Mouse (Mus musculus) forebrain, embryonic 15.5 days (tissue): ENCODE measurements around the gene Olfr237-ps1. TPM values are rescaled to one million over a fixed set of nuclear protein-coding genes. Genes with fewer than 3 reads are reported as not detected.

Experiments used
- ATAC-seq: fragments of 200-750 bp; cut with Nextera tagmentation; replicated peaks from 2 replicates; pipeline ENCODE4 v1.8.0; 2017; ENCODE audit warnings: mild to moderate bottlenecking, moderate TSS enrichment, moderate library complexity
- H3K27ac ChIP-seq: fragments of 300-500 bp; sonication (generic); replicated peaks from 2 replicates; pipeline ENCODE4 v1.5.1; 2015; ENCODE audit warnings: mild to moderate bottlenecking, inconsistent platforms
- H3K27me3 ChIP-seq: fragments of 300-500 bp; sonication (generic); 2 replicates; pipeline ENCODE4 v1.6.1; 2015; ENCODE audit warnings: inconsistent platforms
- H3K36me3 ChIP-seq: fragments of 300-500 bp; sonication (generic); 2 replicates; pipeline ENCODE4 v1.6.1; 2015; ENCODE audit warnings: mild to moderate bottlenecking, inconsistent platforms
- H3K4me1 ChIP-seq: fragments of 300-500 bp; sonication (generic); 2 replicates; pipeline ENCODE4 v1.6.1; 2015; ENCODE audit warnings: inconsistent platforms
- H3K4me2 ChIP-seq: fragments of 300-500 bp; sonication (generic); replicated peaks from 2 replicates; pipeline ENCODE4 v1.6.1; 2015; ENCODE audit warnings: mild to moderate bottlenecking, inconsistent platforms
- H3K4me3 ChIP-seq: fragments of 300-500 bp; sonication (generic); 2 replicates; pipeline ENCODE4 v1.5.1; 2015; ENCODE audit warnings: mild to moderate bottlenecking, inconsistent platforms
- H3K9ac ChIP-seq: fragments of 300-500 bp; sonication (generic); replicated peaks from 2 replicates; pipeline ENCODE4 v1.6.1; 2015; ENCODE audit warnings: mild to moderate bottlenecking, inconsistent platforms
- H3K9me3 ChIP-seq: fragments of 300-500 bp; sonication (generic); 2 replicates; pipeline ENCODE4 v1.6.1; 2016; ENCODE audit warnings: inconsistent platforms
- WGBS: fragments of 180-500 bp; shearing (Covaris S2); methylation state at CpG from one replicate; pipeline ENCODE4 v1.1.7; 2015; ENCODE audit warnings: mixed read lengths; 5-methylcytosine and 5-hydroxymethylcytosine counted together
- polyA plus RNA-seq: library from polyadenylated mRNA; unstranded; fragments of >200 nt; fragmentation: Nextera tagmentation; extraction: Ambion mirVana; gene quantifications from 2 replicates; pipeline ENCODE4 v1.2.1, GENCODE M21; 2015

Olfr237-ps1 gene
- polyA plus RNA-seq, 1 experiment from 2014 or later: not detected

DNA sequence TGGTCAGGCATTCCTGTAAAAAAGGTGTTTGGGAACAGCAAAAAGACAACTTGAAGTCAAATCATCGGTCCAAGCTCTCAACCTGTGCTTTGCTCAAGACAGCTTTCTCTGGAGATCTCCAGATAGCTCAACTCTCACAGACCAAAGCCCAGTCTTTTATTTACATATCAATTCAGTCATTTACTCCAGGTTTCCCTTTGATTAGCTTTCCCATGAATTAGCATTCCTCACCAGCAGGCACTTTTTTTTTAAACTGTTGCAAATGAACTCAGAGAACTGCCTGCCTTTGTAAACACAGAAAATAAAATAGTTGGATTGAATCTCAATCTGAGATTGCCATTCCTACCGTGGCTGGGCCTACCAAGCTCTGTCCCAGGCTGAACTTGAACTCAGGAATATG lies 59.0 kb downstream of the Olfr237-ps1 start:
- H3K4me3 ChIP-seq: no peak overlapping the region
- no peaks in the 10 kb centered on the region for H3K9me3 ChIP-seq
- no peaks in the 10 kb centered on the region for H3K27me3 ChIP-seq
- H3K36me3 ChIP-seq: no peaks in the 10 kb centered on the region
- ATAC-seq: no peak
- no peak overlapping the region for H3K27ac ChIP-seq
- no peaks in the 10 kb centered on the region for H3K4me1 ChIP-seq
- WGBS: 34% methylated on average over 2 of the region's 2 CpGs
- no peak overlapping the region for H3K9ac ChIP-seq
- H3K4me2 ChIP-seq: no peak overlapping the region

Other genes starting within 250 kb of the Olfr237-ps1 start
- not detected in 2 replicates for gene Olfr447, start 237.7 kb upstream of the Olfr237-ps1 start, polyA plus RNA-seq
- not detected in 2 replicates for gene Olfr446, start 225.2 kb upstream of the Olfr237-ps1 start, polyA plus RNA-seq
- gene Olfr444, start 197.5 kb upstream of the Olfr237-ps1 start, polyA plus RNA-seq: not detected in 2 replicates
- gene Olfr441, start 40.2 kb upstream of the Olfr237-ps1 start, polyA plus RNA-seq: not detected in 2 replicates
- not detected in 2 replicates for gene Olfr437, start 16.7 kb downstream of the Olfr237-ps1 start, polyA plus RNA-seq
- not detected in 2 replicates for gene Olfr13, start 25.6 kb downstream of the Olfr237-ps1 start, polyA plus RNA-seq
- not detected in 2 replicates for gene Olfr435, start 50.6 kb downstream of the Olfr237-ps1 start, polyA plus RNA-seq
- gene Olfr434, start 66.5 kb downstream of the Olfr237-ps1 start, polyA plus RNA-seq: not detected in 2 replicates
- gene Olfr47, start 85.0 kb downstream of the Olfr237-ps1 start, polyA plus RNA-seq: not detected in 2 replicates
- gene Arhgef5, start 119.0 kb downstream of the Olfr237-ps1 start, polyA plus RNA-seq: 1.8 and 2.2 TPM in 2 replicates
- gene Nobox, start 163.0 kb downstream of the Olfr237-ps1 start, polyA plus RNA-seq: not detected in 2 replicates